Mouse (Mus musculus): ENCODE measurements around the gene Serpinb3c. TPM values are rescaled to one million over a fixed set of nuclear protein-coding genes. Genes with fewer than 3 reads are reported as not detected.
"Not testable (repeated sequence)": the region's sequence is repeated elsewhere in the genome, so short reads cannot be mapped to it uniquely, and the experiment has no call there.

Gene Serpinb3c
- total RNA-seq (2015; ENCODE audit: low replicate concordance) = not detected in 2 replicates
- not detected in 2 replicates for total RNA-seq (2017; ENCODE audit: low replicate concordance)

- ATAC-seq (replicated peaks; ENCODE audit: low FRiP score, poor library complexity, severe bottlenecking) = not testable (repeated sequence)
Observed at GRCm38 (mm10) chr1:107278261-107278660, at the start of gene Serpinb3c, which contains the start of gene Serpinb3b. Gene Serpinb3c (minus strand): TSS chr1:107278371. Gene Serpinb3b (minus strand): TSS chr1:107278361.

DNA sequence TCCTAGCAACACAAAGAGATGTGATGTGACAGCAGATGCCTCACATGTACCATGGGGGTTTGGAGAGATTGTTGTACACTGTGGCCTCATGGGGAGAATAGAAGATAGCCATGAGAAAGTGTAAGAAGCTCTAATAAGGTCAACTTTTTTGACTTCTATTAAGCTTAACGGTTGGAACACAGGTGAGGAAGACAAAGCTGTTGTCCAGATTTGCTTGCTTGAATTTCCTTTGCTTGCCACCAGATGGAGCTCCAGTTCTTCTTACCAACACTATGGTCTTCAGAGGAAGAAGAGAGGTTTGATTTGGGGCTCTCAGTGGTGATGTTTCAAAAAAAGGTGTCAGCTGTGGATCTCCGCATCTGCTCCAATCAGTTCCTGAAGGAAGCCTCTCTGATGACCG, 35.0 kb downstream of the Serpinb3c start:
- not testable (repeated sequence) for ATAC-seq (replicated peaks; ENCODE audit: low FRiP score, poor library complexity, severe bottlenecking)

Other genes with a start within 250 kb of the Serpinb3c start
- gene Serpinb3a, start 226.1 kb downstream of the Serpinb3c start, total RNA-seq (2015; ENCODE audit: low replicate concordance) = not detected in 2 replicates
- gene Serpinb3a, start 226.1 kb downstream of the Serpinb3c start, total RNA-seq (2017; ENCODE audit: low replicate concordance) = not detected in 2 replicates
- not detected in 2 replicates for gene Serpinb3d, start 194.9 kb downstream of the Serpinb3c start, total RNA-seq (2015; ENCODE audit: low replicate concordance)
- not detected in 2 replicates for gene Serpinb3d, start 194.9 kb downstream of the Serpinb3c start, total RNA-seq (2017; ENCODE audit: low replicate concordance)
- gene Serpinb3b, start within 50 bp of the Serpinb3c start, total RNA-seq (2015; ENCODE audit: low replicate concordance) = not detected in 2 replicates
- gene Serpinb3b, start within 50 bp of the Serpinb3c start, total RNA-seq (2017; ENCODE audit: low replicate concordance) = not detected in 2 replicates
- gene Serpinb11, start 82.8 kb upstream of the Serpinb3c start, total RNA-seq (2015; ENCODE audit: low replicate concordance) = not detected in 2 replicates
- gene Serpinb11, start 82.8 kb upstream of the Serpinb3c start, total RNA-seq (2017; ENCODE audit: low replicate concordance) = not detected in 2 replicates
- not detected in 2 replicates for gene Serpinb7, start 121.3 kb upstream of the Serpinb3c start, total RNA-seq (2015; ENCODE audit: low replicate concordance)
- not detected in 2 replicates for gene Serpinb7, start 121.3 kb upstream of the Serpinb3c start, total RNA-seq (2017; ENCODE audit: low replicate concordance)
- gene Serpinb2, start 233.1 kb upstream of the Serpinb3c start, total RNA-seq (2015; ENCODE audit: low replicate concordance) = 0.38 and 0.63 TPM in 2 replicates
- 0.51 and 1.7 TPM in 2 replicates for gene Serpinb2, start 233.1 kb upstream of the Serpinb3c start, total RNA-seq (2017; ENCODE audit: low replicate concordance)

Data from erythroblast, adult 5-6 weeks (primary cell).